Mouse (Mus musculus): Measurements from ENCODE around the gene Dlgap1.

DNA sequence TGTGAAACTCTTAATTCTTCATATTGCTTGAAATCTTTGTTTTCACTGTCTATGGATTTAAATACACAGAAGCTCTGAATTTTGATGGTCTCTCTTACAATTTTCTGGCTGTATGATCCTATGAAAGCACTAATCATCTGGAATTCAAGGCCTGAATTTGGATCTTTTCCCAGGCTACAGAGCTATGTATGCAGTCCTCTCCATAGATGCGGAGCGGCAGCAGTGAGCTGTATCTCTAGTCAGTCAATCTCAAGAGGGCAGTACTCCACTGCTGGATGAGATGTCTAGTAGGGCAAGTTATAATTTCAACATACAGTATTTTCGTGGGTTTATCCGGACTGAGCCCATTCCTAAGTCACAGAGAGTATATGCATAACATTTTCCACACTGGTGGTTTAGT lies 581.9 kb downstream of the Dlgap1 start:
- TF ChIP-seq EP300 (IDR thresholded peaks at IDR 0.05; ENCODE audit: insufficient read depth, low read depth, low read length) (no peak), CTCF (IDR thresholded peaks at IDR 0.05) (no peak), POLR2A (IDR thresholded peaks at IDR 0.05; ENCODE audit: insufficient read depth, low read depth, low read length) (no peak)

Data from heart, adult 2 months (tissue).